Mouse (Mus musculus) layer of hippocampus, postnatal 14 days (tissue): ENCODE measurements around the gene Ap2m1. TPM values are rescaled to one million over a fixed set of nuclear protein-coding genes. Genes with fewer than 3 reads are reported as not detected.
"Not testable (repeated sequence)": the region's sequence is repeated elsewhere in the genome, so short reads cannot be mapped to it uniquely, and the experiment has no call there.

ENCODE experiments used
- DNase-seq, 2 experiments: peaks; one replicate each; pipeline ENCODE4 v3.0.0; 2021 to 2022; ENCODE audit warnings: low spot score in 2 of 2, mixed read lengths in 1 of 2
- long read RNA-seq, 2 experiments: library from polyadenylated mRNA; stranded (forward); transcript quantifications; one replicate each; pipeline ENCODE4 v2.0.0; 2021
- total RNA-seq, 2 experiments: library from RNA; stranded (reverse); gene quantifications; 2 replicates each; pipeline ENCODE4 v1.2.3; 2021

Ap2m1 gene
- total RNA-seq, result 100 to 1,000 TPM; 893 to 941 TPM
- long read RNA-seq, experiment 1, transcript Ap2m1-202 (11 exons, 2,080 nt), result major isoform, 42 of 92 reads
- long read RNA-seq, experiment 1, partial matches to known transcripts, result 26 of 92 reads
- long read RNA-seq, experiment 1, other reads (novel, unspliced or antisense), result 18 of 92 reads
- long read RNA-seq, experiment 2, transcript Ap2m1-204 (4 exons, 752 nt), result minor isoform, 8 of 88 reads
- long read RNA-seq, experiment 2, transcript Ap2m1-202 (11 exons, 2,080 nt), result major isoform, 36 of 88 reads
- long read RNA-seq, experiment 2, partial matches to known transcripts, result 34 of 88 reads
- long read RNA-seq, experiment 2, other reads (novel, unspliced or antisense), result 10 of 88 reads

DNA sequence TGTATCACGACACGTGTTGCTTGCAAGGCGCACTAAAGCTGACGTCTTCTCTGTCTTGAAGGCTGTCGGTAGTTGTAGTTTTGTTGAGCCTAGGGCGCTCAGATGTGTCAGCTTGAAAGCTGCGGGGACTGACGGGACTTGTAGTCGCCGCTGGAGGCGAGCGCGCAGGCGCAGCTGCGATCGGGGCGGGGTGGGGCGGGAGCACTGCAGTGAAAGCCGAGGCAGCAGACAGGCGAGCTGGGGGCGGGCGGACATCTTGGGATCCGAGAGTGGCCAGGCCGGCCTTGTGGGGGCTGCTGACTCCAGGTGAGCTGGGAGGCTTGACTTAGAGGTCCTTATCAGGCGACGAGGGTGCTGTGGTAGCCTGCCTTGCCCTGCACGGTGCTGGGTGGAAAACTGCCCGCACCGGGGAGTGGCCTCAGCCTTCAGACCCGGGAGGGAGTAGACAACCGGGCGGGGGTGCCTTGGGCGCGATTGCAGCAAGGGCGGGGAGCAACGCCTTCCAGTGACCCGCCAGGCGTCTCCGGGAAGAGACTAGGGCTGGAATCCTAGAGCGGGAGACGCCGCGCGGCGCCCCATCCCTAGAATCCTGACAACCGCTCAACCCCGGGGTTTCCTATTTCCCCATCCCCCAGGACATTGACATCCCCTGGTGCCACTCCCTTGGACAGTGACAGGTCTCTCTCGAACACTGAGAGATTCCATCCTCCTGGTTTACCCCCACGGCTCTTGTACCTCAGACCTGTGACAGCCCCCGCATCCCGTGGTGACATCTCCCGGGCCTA is at the start of gene Ap2m1:
Gene Ap2m1 (plus strand): TSS at position 183 of the 785 bp plus-strand sequence.
- DNase-seq, result peak; percentile 89 to 99

DNA sequence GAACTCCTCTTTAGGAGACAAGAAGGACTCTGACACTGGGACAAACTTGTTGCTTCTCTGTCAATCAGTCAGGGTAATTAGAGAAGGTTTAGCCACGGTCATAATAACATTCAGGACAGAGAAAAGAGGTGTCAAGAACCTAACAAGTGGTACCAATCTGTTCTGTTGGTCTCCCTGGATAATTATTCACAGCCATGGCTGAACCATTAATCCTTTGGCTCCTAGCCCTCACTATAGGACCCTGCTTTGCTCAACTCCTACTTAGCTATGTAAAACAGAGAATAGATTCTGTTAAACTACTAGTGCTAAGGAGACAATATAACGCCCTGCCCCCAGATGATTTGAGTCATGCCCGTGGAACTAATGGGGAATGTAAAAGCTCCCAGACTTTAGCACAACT is 49.2 kb upstream of the Ap2m1 start:
- no peak for DNase-seq

DNA sequence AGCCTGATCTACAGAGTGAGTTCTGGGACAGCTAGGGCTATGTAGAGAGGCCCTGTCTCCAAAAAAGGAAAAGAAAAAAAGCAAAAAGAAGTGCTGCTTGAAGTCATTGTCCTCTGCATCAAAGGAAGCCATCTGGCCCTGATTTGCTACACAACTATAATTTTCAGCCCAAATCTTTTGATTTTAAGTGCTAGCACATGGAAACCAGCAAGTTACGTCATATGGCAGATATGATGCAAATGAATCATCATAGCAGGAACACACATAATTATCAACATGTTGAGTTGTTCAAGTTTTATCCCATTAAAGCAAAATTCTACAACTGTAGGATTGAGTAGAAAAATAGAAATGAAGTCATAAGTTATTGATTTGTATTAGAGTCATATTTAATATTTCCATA is 47.1 kb upstream of the Ap2m1 start:
- DNase-seq, result no peak

DNA sequence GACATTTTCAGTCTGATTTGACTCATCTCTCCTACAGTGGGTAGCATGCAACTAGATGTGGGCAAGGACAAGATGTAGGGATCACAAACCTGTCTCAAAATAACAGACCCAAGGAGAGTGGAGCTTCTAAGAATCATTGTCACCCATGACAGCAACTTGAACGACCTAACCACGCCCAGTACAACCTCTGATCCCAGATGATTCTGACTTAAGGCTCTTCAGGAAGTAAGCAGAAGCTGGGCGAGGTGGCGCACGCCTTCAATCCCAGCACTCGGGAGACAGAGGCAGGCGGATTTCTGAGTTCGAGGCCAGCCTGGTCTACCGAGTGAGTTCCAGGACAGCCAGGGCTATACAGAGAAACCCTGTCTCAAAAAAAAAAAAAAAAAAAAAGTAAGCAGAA is 46.5 kb upstream of the Ap2m1 start:
- not testable (repeated sequence) for DNase-seq

DNA sequence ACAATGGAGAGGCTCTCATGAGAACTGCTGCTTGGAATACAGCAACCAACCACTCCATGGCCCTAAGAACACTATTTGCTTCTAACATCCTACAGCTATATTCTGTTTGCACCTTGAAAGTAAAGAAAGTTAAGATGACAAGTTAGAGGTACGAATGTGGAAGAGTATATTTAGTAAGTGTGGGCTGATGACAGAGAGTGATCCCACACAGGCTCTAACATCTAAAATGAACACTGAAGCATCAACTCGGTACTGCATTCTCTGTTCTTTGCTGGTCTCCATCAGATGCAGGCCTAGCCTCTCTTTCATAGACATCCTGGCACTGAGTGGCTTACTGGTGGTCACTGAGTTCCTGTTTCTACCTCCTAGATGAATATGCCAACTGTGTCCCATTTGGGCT is 46.0 kb upstream of the Ap2m1 start:
- no peak for DNase-seq

DNA sequence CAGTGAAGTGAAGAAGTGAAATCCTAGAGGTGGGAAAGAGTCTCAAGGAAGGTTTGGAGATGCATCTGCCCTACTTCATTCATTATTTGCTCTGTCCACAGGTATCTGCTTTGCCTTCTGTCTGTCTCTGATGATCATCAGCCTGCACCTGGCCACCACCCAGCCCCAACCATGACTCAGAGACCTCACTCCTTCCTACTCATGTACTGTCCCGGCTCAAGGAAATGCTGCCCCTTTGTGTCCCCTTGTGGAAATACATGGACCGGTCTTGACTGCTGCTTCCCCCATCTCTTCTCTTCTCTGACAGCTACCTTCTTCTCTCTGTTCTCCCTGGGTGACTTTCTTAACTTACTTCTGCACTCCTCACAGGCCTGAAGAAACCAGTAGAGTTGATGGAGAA is 44.7 kb upstream of the Ap2m1 start:
- DNase-seq, result no peak

DNA sequence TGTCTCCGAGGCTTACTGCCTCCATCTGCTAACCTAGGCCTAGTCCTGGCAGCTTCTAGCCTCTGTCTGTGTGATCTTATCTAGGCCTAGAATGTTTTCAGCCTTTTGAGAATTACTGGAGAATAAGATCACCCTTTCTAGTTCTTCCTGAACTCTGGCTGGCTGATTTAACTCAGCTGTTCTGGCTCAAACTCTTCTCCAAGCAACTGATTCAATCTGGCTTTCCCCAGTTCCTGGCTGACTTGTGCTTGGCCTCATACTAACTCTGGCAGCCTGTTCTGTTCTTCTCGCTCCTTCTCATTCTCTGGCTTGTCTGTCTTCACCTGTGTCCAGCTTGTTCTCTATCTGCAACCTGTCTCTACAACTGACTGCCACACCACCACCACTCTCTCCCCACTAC is 44.0 kb upstream of the Ap2m1 start:
- no peak for DNase-seq

DNA sequence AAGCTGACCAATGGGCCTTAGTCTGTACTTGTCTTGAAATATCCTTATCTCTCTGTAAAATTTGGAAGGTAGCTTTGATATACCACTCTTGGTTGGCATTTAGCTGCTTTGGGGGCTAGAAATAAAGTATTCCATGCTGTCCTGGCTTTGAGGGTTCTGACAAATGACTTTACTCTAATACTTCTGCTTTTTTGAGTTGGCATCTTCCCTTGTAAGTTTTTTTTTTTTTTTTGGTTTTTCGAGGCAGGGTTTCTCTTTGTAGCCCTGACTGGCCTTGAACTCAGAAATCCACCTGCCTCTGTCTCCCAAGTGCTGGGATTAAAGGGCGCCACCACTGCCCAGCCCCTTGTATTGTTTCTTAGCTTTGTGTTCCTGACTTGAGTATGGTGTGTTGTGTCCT is 41.8 kb upstream of the Ap2m1 start:
- DNase-seq, result no peak

DNA sequence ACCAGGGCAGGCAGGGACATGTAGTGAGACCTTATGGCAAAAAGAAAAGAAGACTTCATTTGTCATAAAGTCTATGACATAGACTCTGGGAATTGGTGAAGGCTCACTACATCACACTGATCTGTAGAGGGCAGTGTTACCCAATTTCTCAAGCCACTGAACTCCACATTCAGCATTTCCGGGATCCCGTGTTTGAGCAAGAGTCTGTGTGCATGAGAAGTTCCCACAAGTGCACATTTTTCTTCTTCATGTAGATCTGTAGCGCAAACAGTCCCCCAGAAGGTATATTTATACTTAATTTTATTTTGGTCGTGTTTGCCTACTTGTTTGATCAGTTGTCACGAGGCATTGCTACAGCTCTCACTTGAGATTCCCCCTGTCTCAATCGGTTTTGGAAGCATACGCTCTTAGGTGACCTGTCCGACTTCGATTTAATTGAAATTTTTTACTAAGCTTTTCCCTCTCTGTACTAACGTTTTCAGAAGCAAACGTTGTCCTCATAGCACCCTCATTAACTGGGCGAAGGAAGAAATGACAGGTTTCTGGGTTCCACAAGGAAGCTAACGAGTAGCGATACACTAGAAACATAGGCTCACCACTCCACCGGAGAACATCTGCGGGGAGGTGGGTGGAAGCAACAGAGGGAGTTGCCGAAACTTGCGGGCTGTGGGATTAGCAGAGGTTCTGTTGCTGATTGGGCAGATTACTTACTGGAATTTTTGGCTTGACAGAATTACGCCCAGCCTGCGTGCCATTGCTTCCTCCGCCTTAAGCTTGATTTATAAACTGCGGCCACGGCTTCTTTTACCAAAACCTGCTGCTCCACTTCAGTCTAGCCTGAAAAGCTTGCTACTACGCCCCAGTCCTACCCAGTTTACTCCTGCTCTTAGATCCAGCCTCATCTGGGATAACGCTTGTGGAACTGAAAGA is 38.3 kb upstream of the Ap2m1 start:
- peak; percentile 42 to 78 for DNase-seq

DNA sequence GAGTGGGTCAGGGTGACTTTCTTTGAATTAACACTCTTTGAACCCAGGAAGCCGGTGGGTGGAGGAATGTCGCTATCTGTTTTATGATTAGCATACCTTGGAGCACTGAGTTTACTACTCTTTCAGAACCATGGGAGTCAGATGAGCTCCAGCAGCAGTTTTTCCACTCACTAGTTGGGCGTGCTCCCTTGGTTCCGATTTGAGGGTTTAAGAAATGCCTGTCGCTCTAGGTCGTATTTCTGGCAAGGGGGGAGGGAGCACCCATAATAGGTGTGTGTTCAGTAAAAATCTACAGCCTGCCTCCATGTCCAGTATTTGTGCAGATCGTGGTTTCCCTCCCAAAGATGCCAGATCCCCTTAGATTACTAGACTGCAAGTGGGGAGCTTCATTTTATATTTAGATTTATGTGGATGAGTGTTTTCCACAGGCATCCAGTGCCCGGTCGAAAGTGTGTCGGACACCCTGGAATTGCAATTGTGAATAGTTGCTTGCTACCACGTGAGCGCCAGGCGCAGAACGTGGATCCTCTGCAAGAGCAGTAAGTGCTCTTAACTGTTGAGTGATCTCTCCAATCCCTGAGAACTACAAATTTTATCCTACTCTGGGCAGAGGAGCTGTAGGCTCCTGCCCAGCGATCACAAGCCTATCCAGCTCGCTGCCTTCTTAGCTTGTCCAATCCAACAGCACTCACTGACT is 37.1 kb upstream of the Ap2m1 start:
- DNase-seq, result no peak

DNA sequence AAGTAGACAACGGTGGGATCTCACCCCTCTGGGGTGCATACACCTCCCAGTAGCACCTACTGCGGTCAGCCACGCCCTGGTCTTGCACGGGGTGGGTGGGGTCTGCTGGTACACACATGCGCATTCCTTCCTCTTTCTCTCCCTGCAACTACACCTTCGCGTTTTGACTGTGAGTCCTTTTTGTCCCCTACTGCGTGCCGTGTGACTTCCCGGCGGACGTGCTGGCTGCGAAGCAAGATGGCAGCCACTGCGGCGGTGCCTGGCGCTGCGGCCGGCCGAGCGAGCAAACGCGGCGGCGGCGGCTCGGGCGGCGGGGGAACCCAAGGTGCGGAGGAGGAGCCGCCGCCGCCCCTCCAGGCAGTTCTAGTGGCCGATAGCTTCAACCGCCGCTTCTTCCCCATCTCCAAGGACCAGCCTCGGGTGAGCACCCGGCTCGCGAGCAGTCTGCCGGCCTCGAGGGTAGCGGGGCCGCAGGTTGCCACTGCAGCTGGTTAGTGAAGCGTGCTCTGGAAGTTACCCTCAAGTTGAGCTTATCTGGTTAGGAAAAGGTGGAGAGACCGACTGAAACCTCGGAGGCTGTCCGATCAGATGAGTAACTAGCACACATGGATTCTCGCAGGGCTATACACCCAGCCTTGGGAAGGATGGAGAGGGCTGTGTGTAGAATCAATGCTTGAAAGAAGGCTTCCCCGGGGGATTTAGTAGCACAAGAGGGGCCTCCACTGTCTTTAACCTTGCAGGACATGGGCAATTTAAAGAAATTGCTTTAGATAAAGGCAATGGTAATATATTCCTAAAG is 36.4 kb upstream of the Ap2m1 start, which contains the start of gene Eif2b5:
Gene Eif2b5 (plus strand): TSS at position 141 of the 799 bp plus-strand sequence.
- peak; percentile 88 to 95 for DNase-seq

DNA sequence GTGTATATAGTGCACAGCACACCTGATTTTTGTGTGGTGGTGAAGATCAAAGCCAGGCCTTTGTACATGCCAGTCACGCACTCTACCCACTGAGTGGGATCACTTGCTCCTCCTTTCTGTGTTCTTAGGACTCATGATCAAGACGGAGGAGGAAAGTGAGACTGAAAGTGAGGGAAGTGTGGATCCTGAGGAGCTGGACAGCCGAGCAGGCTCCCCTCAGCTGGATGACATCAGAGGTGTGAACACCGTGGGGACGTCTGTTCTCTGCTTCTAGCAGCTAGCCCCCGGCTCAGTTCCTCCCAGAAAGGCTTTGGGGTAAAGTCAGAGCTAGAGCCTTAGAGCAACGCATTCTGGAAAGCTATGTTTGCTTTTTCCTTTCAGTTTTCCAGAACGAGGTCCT is 29.3 kb upstream of the Ap2m1 start:
- no peak for DNase-seq

DNA sequence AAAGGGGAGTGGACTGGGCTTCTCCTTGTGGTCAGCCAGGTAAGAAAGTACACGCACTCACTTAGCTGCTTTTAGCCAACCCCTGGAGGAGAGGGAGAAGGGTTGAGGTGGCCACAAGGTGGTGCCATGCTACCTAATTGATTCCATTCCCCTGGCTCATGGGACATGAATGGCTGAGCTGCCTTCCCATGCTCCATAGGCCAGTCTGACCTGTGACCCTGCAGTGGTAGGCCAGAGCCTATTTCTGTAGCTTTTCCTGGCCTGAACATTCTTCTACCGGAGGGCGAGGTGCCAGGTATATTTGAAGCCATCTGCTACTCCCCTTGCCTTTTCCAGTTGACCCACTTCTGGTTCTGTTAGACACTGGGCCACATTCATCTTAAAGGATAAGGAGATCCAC is 25.9 kb upstream of the Ap2m1 start:
- DNase-seq, result no peak

DNA sequence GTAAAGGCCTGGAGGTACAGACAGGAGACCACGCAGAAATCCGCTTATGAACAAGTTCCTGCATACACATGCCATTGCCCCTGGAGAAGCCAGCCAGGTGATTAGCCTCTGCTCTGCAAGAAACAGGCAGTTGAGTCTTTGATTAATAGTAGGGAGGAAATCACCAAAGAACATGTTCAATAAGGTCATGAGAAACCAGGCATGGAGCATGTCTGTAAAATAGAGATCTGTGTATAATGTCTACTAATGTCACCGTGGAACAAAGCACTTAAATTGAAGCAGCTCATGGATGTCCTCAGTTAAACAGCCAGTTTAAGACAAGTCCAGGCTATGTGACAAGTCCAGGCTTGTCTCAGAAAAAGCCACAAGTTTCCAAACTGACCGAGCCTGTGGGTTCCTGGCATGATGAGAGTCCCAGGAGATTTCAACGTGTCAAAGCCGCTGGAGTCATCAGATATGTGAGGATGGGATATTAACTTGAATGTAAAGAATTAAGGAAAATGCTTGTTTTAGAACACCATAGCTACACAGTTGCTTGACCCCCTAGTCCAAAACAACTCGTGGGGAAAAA is 23.9 kb upstream of the Ap2m1 start:
- DNase-seq, result no peak

DNA sequence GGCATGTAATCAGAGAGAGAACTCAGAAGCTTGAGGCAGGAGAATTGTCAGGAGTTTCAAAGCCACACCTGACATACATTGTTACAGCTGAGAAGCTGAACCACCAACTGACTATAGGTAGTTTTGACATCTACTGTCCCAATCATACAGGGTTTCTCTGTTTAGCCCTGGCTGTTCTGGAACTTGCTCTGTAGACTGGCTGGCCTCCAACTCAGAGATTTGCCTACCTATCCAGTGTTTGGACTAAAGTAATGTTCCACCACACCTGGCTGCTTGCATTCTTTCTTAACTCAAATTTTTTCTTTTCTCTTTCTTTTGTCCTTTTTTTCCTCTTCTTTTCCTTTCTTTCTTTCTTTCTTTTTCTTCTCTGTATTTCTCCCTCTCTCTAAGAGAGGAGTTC is 19.2 kb upstream of the Ap2m1 start:
- DNase-seq, result no peak

DNA sequence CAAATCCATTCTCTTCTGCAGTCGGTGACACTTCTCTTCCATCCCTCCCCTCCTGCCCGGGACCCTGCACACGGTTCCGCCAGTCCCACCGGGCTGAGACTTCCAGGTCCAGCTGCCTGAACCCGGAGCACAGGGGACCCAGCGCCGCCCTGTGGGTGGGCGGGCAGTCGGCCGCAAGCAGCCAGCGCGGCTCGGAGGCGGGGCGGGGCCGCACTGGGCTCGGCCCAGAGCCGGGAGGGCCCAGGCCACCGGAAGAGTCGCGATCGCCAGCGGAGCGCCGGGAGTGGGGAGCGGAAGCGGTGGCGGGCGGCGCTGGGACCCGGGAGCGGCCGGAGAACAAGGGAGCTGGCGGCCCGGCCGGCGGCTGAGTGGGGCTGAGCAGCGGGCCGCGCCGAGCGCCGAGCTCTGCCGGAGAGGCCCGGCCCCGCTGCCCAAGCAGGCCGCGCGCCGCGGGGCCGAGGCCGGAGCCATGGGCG is 18.5 kb upstream of the Ap2m1 start, which contains the start of gene Dvl3:
Gene Dvl3 (plus strand): TSS at position 257 of the 476 bp plus-strand sequence.
- DNase-seq, result peak; percentile 81 to 87

DNA sequence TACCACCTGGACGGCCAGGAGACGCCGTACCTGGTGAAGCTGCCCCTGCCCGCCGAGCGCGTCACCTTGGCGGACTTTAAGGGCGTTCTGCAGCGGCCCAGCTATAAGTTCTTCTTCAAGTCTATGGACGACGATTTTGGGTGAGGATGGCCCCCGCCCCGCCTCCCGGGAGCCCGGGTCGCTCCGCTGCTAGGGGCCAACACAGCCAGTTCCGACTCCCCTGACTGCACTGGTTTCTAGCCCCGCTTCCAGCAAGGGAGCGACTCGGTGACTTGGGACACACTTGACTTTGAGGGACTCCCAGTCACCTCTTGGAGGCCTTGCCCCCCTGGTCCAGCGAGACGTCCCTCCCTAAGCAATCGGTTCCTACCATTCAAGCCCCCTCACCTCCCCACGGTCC is 18.1 kb upstream of the Ap2m1 start:
- DNase-seq, result no peak

DNA sequence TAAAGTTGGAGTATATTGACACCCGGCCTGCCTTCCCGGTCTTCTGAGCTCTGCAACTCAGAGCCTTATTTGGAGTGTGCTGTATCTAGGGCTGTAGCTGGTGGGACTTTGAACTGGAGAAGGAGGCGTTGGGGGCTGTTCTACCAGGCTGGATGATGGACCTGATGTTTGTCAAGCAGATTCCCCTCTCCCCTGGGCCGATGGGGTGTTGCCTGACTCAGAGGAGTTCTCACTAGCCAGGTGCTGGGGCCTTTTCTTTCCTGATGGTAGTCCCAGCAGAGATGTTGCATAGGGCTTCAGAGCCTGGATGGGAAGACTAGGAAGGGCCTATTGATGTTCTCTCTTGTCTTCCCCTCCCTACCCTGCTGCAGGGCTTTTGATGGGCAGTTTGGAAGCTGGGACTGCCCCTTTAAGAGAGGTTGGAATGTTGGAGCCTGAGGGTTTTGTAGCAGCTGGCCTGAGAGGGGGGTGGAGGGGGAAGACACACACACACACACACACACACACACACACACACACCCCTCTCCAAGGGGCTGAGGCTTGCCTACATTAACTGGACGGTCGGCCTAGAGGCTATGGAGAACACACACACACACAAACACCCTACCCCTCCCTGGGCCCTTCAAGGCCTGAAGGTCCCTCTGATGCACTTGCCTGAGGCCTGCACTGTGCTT is 17.4 kb upstream of the Ap2m1 start:
- no peak for DNase-seq

DNA sequence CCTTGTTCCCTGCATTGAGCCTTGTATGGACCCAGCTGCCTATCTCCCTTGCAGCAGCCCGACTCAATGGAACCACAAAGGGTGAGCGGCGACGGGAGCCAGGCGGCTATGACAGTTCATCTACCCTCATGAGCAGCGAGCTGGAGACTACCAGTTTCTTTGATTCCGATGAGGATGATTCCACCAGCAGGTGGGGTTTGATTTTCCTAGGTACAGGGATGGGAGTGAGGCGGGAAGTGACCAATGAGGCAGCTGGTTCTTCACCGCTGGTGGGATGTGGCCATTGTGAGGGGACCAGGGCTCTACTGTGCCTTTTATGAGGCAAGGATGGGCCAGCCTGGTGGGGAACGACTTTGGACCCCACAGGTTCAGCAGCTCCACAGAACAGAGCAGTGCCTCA is 11.4 kb upstream of the Ap2m1 start:
- no peak for DNase-seq
